Mouse (Mus musculus) embryonic stem cell, embryonic (primary cell): ENCODE data around the gene H2-M5.

Experiments
- CTCF ChIA-PET, 4 experiments: fragments of 300-600 bp in 2 of 4; fragments of 350-600 bp in 2 of 4; sonication (Branson Sonifier 250); formaldehyde crosslinking; loops; one replicate each; lab custom pipeline; 2022; ENCODE audit warnings: inconsistent platforms in 2 of 4; lab: Charles Lee
- POLR2A ChIA-PET, 4 experiments: fragments of 300-600 bp in 2 of 4; fragments of 350-600 bp in 2 of 4; sonication (Branson Sonifier 250); formaldehyde crosslinking; loops; one replicate each; lab custom pipeline; 2022; ENCODE audit warnings: antibody characterized with exemption in 4 of 4, inconsistent platforms in 1 of 4; lab: Charles Lee

Gene H2-M5

DNA sequence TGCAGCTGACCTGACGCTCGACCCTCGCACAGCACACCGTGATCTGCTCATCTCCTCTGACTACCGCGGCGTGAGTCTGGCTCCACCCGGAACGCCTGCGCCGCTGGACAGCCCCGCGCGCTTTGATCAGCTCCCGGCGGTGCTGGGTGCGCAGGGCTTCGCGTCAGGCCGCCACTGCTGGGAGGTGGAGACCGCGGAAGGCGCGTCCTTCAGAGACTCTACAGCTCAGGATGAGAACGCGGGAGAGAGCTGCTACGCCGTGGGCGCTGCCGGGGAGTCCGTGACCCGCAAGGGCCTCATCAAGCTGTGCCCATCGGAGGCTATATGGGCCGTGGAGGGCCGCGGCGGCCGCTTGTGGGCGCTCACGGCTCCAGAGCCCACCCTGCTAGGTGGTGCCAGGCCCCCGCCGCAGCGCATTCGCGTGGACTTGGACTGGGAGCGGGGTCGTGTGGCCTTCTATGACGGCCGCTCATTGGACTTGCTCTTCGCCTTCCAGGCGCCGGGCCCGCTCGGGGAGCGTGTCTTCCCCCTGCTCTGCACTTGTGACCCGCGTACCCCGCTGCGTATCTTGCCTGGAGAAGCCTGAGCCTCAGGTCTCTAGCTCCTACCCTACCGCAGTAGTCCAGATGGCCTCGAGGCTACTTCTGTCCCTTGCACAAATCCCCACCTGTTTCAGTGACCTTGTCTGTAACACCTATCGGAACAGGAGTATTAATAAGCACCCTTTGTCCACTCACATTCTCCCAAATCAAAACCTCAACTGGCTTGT, 42.1 kb downstream of the H2-M5 start:
- ChIA-PET POLR2A (interaction anchor here (0.6 to 2.4 kb wide), 46 partner anchors 10 to 251 kb away, joined by 3 to 17 read pairs (median 4); partner anchors contain the start of genes Znrd1 (in 4 of the 4), Znrd1as (in 4 of the 4), Gabbr1 (in 2 of the 4) and H2-M5 (in 1 of the 4)), CTCF (interaction anchor here (0.5 to 1.6 kb wide), 14 partner anchors 9 to 136 kb away, joined by 3 to 6 read pairs (median 4); partner anchors contain the start of genes Znrd1 (in 1 of the 4) and Znrd1as (in 1 of the 4))

DNA sequence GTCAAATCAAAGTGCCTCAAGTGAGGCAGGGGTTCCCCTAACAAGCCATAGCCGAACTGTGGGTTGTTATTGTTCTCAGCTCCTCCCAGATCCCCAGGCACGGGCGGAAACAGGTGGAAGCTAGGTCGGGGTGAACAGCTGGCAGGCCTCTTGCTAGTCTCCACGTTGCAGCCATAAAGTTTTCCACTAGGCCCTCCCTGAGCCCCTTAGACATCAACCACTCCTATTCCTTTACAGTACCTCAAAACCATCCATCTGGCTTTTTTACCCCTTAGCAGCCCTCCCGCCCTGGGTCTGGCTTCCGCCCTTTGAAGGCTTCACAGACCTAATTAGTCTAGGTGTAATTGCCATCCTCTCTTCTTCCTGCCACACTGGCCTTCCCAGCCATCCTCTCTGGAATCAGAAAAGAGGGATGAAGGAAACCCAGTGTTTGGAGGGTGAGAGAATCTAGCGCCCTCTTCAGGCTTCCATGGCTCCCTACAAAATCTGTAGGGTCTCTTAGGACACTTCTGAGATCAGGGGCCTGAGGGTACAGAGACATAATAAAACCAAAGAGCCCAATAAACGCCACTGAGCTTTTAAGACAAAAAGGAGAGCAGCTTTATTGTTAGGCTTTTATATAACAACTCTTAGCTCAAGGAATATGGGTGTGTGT, 45.1 kb downstream of the H2-M5 start:
- POLR2A ChIA-PET, result interaction anchor here in 2 of 4 experiments (0.7 to 1.6 kb wide), 7 partner anchors 13 to 106 kb away, joined by 3 to 6 read pairs (median 3); partner anchors contain the start of genes H2-M5 (in 1 of the 2) and Trim15 (in 1 of the 2)

DNA sequence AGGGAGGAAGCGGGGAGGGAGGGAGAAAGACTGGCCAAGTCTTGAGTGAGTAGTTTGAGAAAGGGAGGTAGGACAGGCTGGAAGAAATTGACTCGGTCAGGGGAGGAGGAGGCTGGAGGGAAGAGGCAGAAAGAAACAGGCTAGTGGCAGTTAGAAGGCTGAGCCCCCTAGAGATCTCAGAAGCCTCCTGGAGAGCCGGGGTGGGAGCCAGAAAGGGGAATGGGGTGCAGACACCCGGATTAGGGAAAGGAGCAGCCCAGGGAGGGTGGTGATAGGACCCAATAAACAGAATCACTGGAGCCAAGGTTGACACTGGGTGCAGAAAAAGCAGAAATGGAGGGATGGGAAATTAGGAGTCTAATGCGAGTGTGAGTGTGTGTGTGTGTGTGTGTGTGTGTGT, 45.6 kb downstream of the H2-M5 start:
- POLR2A ChIA-PET, result interaction anchor here in 2 of 4 experiments (0.7 to 2.2 kb wide), 10 partner anchors 14 to 254 kb away, joined by 3 to 6 read pairs (median 3); partner anchors contain the start of genes H2-M5 (in 1 of the 2) and Trim15 (in 1 of the 2)
- CTCF ChIA-PET, result no interaction called here

More for the DNA sequence above, 45.1 kb downstream of the H2-M5 start:
- CTCF ChIA-PET, result no interaction called here

DNA sequence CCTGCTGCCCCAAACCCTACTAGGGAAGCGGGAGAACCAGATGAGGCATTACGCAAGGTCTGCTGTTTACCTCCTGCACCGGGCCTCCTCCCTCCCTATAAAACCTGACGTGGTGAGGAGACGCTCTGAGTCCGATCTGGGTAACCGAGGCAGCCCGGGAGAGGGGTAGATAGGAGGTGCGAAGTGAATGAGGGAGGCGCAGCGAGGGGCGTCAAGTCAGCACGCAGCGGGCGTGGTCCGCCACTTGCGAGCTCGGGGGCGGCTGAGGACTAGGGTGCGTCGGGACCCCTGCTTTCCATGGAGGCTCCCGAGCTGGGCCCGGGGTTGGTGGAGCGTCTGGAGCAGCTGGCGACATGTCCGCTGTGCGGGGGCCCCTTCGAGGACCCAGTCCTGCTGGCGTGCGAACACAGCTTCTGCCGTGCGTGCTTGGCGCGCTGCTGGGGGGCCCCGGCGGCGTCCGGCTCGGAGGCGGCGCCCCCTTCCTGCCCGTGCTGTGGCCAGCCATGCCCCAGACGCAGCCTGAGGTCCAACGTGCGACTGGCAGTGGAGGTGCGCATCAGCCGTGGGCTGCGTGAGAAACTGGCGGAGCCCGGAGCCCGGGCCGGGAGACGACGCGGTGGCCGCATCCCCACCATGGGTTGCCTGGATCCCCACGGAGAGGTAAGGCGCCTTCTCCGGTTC, 46.4 kb downstream of the H2-M5 start, which contains the start of gene Rnf39:
Gene Rnf39 (plus strand): TSS at position 128 of the 681 bp plus-strand sequence.
- ChIA-PET POLR2A (interaction anchor here (0.6 to 2.2 kb wide), 15 partner anchors 13 to 255 kb away, joined by 3 to 6 read pairs (median 4); partner anchors contain the start of genes Gabbr1 (in 2 of the 4), Znrd1 (in 1 of the 4) and Znrd1as (in 1 of the 4)), CTCF (interaction anchor here in 2 of 4 experiments (0.5 to 0.6 kb wide), 3 partner anchors 20 to 94 kb away, joined by 3 to 9 read pairs (median 3); no protein-coding TSS in a partner anchor)

DNA sequence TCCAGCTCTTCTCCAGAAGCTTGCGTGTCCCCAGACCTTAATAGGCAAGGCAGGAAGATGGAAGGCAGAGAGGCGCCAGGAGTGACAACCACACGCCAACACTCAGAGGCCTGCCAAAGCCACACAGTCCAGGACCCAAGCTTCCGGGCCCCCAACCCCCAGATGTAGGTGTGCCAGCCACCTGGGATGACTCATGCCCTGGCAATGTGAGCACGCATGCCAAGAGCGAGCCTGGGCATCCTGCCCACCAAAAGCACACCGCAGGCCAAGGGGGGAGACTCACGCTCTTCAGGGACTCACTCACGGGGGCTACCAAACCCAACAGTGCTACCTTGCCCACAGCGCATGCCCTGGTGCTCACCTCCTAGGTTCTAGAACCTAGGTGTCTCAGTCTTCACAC, 46.9 kb downstream of the H2-M5 start:
- ChIA-PET CTCF (interaction anchor here in 3 of 4 experiments (0.5 to 0.9 kb wide), 5 partner anchors 19 to 142 kb away, joined by 3 to 9 read pairs (median 3); no protein-coding TSS in a partner anchor), POLR2A (interaction anchor here (0.5 to 2.2 kb wide), 15 partner anchors 10 to 729 kb away, joined by 3 to 6 read pairs (median 3); partner anchors contain the start of genes Gabbr1 (in 2 of the 4), Mog (in 1 of the 4), Ppp1r11 (in 1 of the 4) and Znrd1 (in 1 of the 4))

DNA sequence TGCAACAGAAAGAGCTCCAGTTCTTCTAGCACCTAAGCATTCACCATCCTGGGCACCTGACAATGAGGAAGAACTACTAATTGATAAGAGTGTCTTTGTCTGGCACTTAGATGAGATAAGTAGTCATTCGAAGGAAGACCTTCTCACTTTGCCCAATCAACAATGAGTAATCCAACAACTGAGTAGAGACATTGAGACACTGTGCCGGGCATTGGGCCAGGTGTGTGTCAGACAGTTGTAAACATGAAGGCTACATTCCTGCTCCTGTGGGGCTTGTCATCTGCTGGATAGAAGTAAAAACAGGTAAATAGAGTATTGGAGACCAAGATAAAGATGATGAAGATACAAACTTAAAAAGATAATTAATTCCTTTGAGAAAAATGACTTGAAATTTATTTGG, 51.3 kb downstream of the H2-M5 start:
- ChIA-PET POLR2A (interaction anchor here in 1 of 4 experiments (1.0 to 1.4 kb wide), 2 partner anchors 17 to 20 kb away, joined by 3 to 7 read pairs; partner anchors contain the start of genes Znrd1 and Znrd1as), CTCF (no interaction called here)
